Mouse (Mus musculus) CH12.LX (cell line): ENCODE data around the gene Tmprss3. TPM values are rescaled to one million over a fixed set of nuclear protein-coding genes. Genes with fewer than 3 reads are reported as not detected.

Experiments
- DNase-seq: peaks from one replicate; pipeline ENCODE4 v3.0.0-alpha.2; 2013; ENCODE audit errors: extremely low read depth
- H3K27ac ChIP-seq: 2 replicates; pipeline ENCODE4 v1.5.1; 2012; ENCODE audit warnings: low read depth, mild to moderate bottlenecking, control low read depth, moderate library complexity; ENCODE audit not compliant: insufficient read depth
- H3K27me3 ChIP-seq: replicated peaks from 2 replicates; pipeline ENCODE3; 2012; ENCODE audit warnings: inconsistent platforms
- H3K36me3 ChIP-seq, 2 experiments: replicated peaks in 1 of 2; 2 replicates each; pipeline versions ENCODE3 to v1.6.1; 2012; ENCODE audit warnings: inconsistent platforms in 1 of 2, low read length in 1 of 2, mild to moderate bottlenecking in 1 of 2, mixed read lengths in 1 of 2, moderate library complexity in 1 of 2; ENCODE audit not compliant: control insufficient read depth in 1 of 2, insufficient read depth in 1 of 2
- H3K4me1 ChIP-seq, 2 experiments: 2 replicates each; pipeline ENCODE4 v1.6.1; 2012; ENCODE audit warnings: inconsistent platforms in 1 of 2, moderate library complexity in 1 of 2; ENCODE audit not compliant: insufficient read depth in 2 of 2, control insufficient read depth in 1 of 2
- H3K4me2 ChIP-seq: 2 replicates; pipeline ENCODE4 v1.6.1; 2012; ENCODE audit warnings: low read depth, mild to moderate bottlenecking, control low read depth; ENCODE audit not compliant: poor library complexity, insufficient read depth, severe bottlenecking
- H3K4me3 ChIP-seq, 3 experiments: fragments of 150-350 bp in 1 of 3; sonication (generic) in 1 of 3; replicated peaks in 1 of 3; 2 replicates each; pipeline versions ENCODE3 to v1.5.1; 2011 to 2012; ENCODE audit warnings: low read depth in 2 of 3, low read length in 2 of 3, mild to moderate bottlenecking in 2 of 3, moderate library complexity in 2 of 3, control low read depth in 1 of 3, improper control_type of control experiment in 1 of 3, inconsistent platforms in 1 of 3, mixed read lengths in 1 of 3; ENCODE audit not compliant: poor library complexity in 1 of 3
- H3K79me2 ChIP-seq: replicated peaks from 2 replicates; pipeline ENCODE4 v1.6.1; 2012; ENCODE audit warnings: mild to moderate bottlenecking, moderate library complexity; ENCODE audit not compliant: control insufficient read depth, poor library complexity, insufficient read depth, severe bottlenecking; ENCODE audit errors: extremely low read depth
- H3K9ac ChIP-seq: 2 replicates; pipeline ENCODE4 v1.6.1; 2012; ENCODE audit warnings: low read depth, mild to moderate bottlenecking, control low read depth, moderate library complexity; ENCODE audit not compliant: insufficient read depth
- H3K9me3 ChIP-seq: replicated peaks from 2 replicates; pipeline ENCODE3; 2012; ENCODE audit warnings: low read length, inconsistent platforms, mixed read lengths
- BHLHE40 ChIP-seq: IDR thresholded peaks from 2 replicates; pipeline ENCODE4 v1.6.1; 2011; ENCODE audit warnings: mild to moderate bottlenecking, low read depth, low read length, improper control_type of control experiment
- CHD1 ChIP-seq: IDR thresholded peaks from 2 replicates; pipeline ENCODE4 v1.6.1; 2012; ENCODE audit warnings: low read depth, low read length, improper control_type of control experiment, inconsistent platforms
- E2F4 ChIP-seq: IDR thresholded peaks from 2 replicates; pipeline ENCODE4 v1.6.1; 2011; ENCODE audit warnings: low read depth, low read length, improper control_type of control experiment; ENCODE audit not compliant: insufficient replicate concordance
- ELF1 ChIP-seq: IDR thresholded peaks from 2 replicates; pipeline ENCODE4 v1.6.1; 2014; ENCODE audit warnings: low read depth, mild to moderate bottlenecking, inconsistent platforms, low read length, improper control_type of control experiment
- EP300 ChIP-seq: IDR thresholded peaks from 2 replicates; pipeline ENCODE4 v1.6.1; 2011; ENCODE audit warnings: low read length, improper control_type of control experiment
- ETS1 ChIP-seq: conservative IDR thresholded peaks from 2 replicates; pipeline ENCODE4 v1.6.1; 2012; ENCODE audit warnings: low read depth, mild to moderate bottlenecking, inconsistent platforms, low read length, improper control_type of control experiment, moderate library complexity
- HCFC1 ChIP-seq: IDR thresholded peaks from 2 replicates; pipeline ENCODE4 v1.6.1; 2012; ENCODE audit warnings: low read depth, mild to moderate bottlenecking, inconsistent platforms, low read length, improper control_type of control experiment
- IRF4 ChIP-seq: IDR thresholded peaks from 2 replicates; pipeline ENCODE4 v1.6.1; 2014; ENCODE audit warnings: low read depth, mild to moderate bottlenecking, inconsistent platforms, low read length, improper control_type of control experiment
- JUN ChIP-seq: IDR thresholded peaks from 2 replicates; pipeline ENCODE4 v1.6.1; 2011; ENCODE audit warnings: low read depth, mild to moderate bottlenecking, low read length, improper control_type of control experiment, moderate library complexity; ENCODE audit not compliant: insufficient read depth
- JUND ChIP-seq: conservative IDR thresholded peaks from 2 replicates; pipeline ENCODE4 v1.6.1; 2011; ENCODE audit warnings: low read depth, low read length, improper control_type of control experiment
- MAFK ChIP-seq: IDR thresholded peaks from 2 replicates; pipeline ENCODE4 v1.6.1; 2011; ENCODE audit warnings: low read length, improper control_type of control experiment; ENCODE audit not compliant: insufficient replicate concordance
- MAX ChIP-seq: IDR thresholded peaks from 2 replicates; pipeline ENCODE4 v1.6.1; 2011; ENCODE audit warnings: low read length, improper control_type of control experiment
- MAZ ChIP-seq: IDR thresholded peaks from 2 replicates; pipeline ENCODE4 v1.6.1; 2012; ENCODE audit warnings: low read depth, mild to moderate bottlenecking, inconsistent platforms, low read length, improper control_type of control experiment, moderate library complexity
- MEF2A ChIP-seq: IDR thresholded peaks from 2 replicates; pipeline ENCODE4 v1.6.1; 2014; ENCODE audit warnings: low read depth, mild to moderate bottlenecking, inconsistent platforms, low read length, improper control_type of control experiment, borderline replicate concordance
- MXI1 ChIP-seq: IDR thresholded peaks from 2 replicates; pipeline ENCODE4 v1.6.1; 2011; ENCODE audit warnings: mild to moderate bottlenecking, low read depth, low read length, improper control_type of control experiment
- MYC ChIP-seq: IDR thresholded peaks from 2 replicates; pipeline ENCODE4 v1.6.1; 2011; ENCODE audit warnings: low read depth, mild to moderate bottlenecking, improper control_type of control experiment, low read length
- NRF1 ChIP-seq: IDR thresholded peaks from 2 replicates; pipeline ENCODE4 v1.6.1; 2014; ENCODE audit warnings: low read depth, mild to moderate bottlenecking, inconsistent platforms, low read length, improper control_type of control experiment, moderate library complexity
- POLR2A ChIP-seq: IDR thresholded peaks from 2 replicates; pipeline ENCODE4 v1.6.1; 2011; ENCODE audit warnings: low read depth, mild to moderate bottlenecking, improper control_type of control experiment, low read length
- POLR2AphosphoS2 ChIP-seq: IDR thresholded peaks from 2 replicates; pipeline ENCODE4 v1.6.1; 2011; ENCODE audit warnings: low read depth, low read length, improper control_type of control experiment
- RAD21 ChIP-seq: IDR thresholded peaks from 2 replicates; pipeline ENCODE4 v1.6.1; 2011; ENCODE audit warnings: low read depth, mild to moderate bottlenecking, low read length, improper control_type of control experiment, moderate library complexity
- RCOR1 ChIP-seq: conservative IDR thresholded peaks from 2 replicates; pipeline ENCODE4 v1.6.1; 2012; ENCODE audit warnings: low read depth, mild to moderate bottlenecking, inconsistent platforms, low read length, improper control_type of control experiment
- SIN3A ChIP-seq: IDR thresholded peaks from 2 replicates; pipeline ENCODE4 v1.6.1; 2012; ENCODE audit warnings: low read length, improper control_type of control experiment, inconsistent platforms
- TBP ChIP-seq: conservative IDR thresholded peaks from 2 replicates; pipeline ENCODE4 v1.6.1; 2011; ENCODE audit warnings: low read depth, low read length, improper control_type of control experiment
- TCF12 ChIP-seq: IDR thresholded peaks from 2 replicates; pipeline ENCODE4 v1.6.1; 2014; ENCODE audit warnings: low read depth, mild to moderate bottlenecking, inconsistent platforms, low read length, improper control_type of control experiment
- USF1 ChIP-seq: IDR thresholded peaks from 2 replicates; pipeline ENCODE4 v1.6.1; 2014; ENCODE audit warnings: low read depth, mild to moderate bottlenecking, inconsistent platforms, low read length, improper control_type of control experiment
- ZMIZ1 ChIP-seq: IDR thresholded peaks from 2 replicates; pipeline ENCODE4 v1.6.1; 2012; ENCODE audit warnings: low read depth, mild to moderate bottlenecking, inconsistent platforms, low read length, improper control_type of control experiment
- dilution Hi-C: fragments of 300-500 bp; cut with MboI; formaldehyde crosslinking; loops from 2 replicates; pipeline ENCODE4 v1.14.3; 2020; ENCODE audit warnings: low sequenced_read_pairs; ENCODE audit not compliant: extremely low pct_unique_long_range_greater_than_20kb, extremely low pct_ligation_motif_present
- in situ Hi-C: fragments of 300-500 bp; cut with MboI; formaldehyde crosslinking; loops from 3 replicates; pipeline ENCODE4 v1.14.3; 2019; ENCODE audit warnings: low sequenced_read_pairs, low pct_ligation_motif_present, low pct_unique_long_range_greater_than_20kb, mixed read lengths
- polyA plus RNA-seq: library from polyadenylated mRNA; unstranded; fragments of >175 nt; gene quantifications from 2 replicates; pipeline ENCODE4 v1.2.1, GENCODE M21; 2012; ENCODE audit warnings: low read depth; ENCODE audit not compliant: insufficient read length
- total RNA-seq, 2 experiments: library from RNA; depleted of rRNA; stranded (reverse); fragments of 300-350 nt in 1 of 2; fragments of >200 nt in 1 of 2; gene quantifications; 2 replicates each; pipeline ENCODE4 v1.2.3; 2012 to 2014

Gene Tmprss3
- total and polyA plus RNA-seq, 3 experiments = not detected

- no peak overlapping the region for H3K4me3 ChIP-seq
- no peak for TF ChIP-seq MAZ
- TF ChIP-seq EP300 = no peak
- no peak for TF ChIP-seq TCF12
- no peak for TF ChIP-seq E2F4
- TF ChIP-seq ELF1 = no peak
- no peak for TF ChIP-seq POLR2AphosphoS2
- TF ChIP-seq POLR2A = no peak
- no peak for TF ChIP-seq TBP
- no peak for TF ChIP-seq MAFK
- no peak for TF ChIP-seq NRF1
- no peak for TF ChIP-seq HCFC1
- TF ChIP-seq CHD1 = no peak
- TF ChIP-seq ZMIZ1 = no peak
- no peak for TF ChIP-seq USF1
- no peak for TF ChIP-seq MAX
- TF ChIP-seq JUND = no peak
- no peak for TF ChIP-seq MEF2A
- TF ChIP-seq MXI1 = no peak
- no peak for TF ChIP-seq SIN3A
- TF ChIP-seq, all 38 proteins: peak for 0
- Histone ChIP-seq H3K4me1 (peaks cover 37 to 62% of the 10 kb centered on the region in 2 experiments), H3K27me3 (peaks cover 24% of the 10 kb centered on the region), H3K79me2 (no peaks in the 10 kb centered on the region), H3K36me3 (no peaks in the 10 kb centered on the region), H3K9ac (no peak overlapping the region), H3K4me2 (no peak overlapping the region), H3K9me3 (peaks cover 9% of the 10 kb centered on the region), H3K27ac (no peak overlapping the region)
- in situ Hi-C loops = no loop called here
- dilution Hi-C loops = no loop called here
- no peak for DNase-seq
Observed at GRCm38 (mm10) chr17:31163821-31164220, 35.0 kb downstream of the Tmprss3 start.

- Histone ChIP-seq H3K79me2 (no peaks in the 10 kb centered on the region), H3K27ac (no peak overlapping the region), H3K27me3 (peaks cover 26% of the 10 kb centered on the region), H3K4me1 (peaks cover 37 to 60% of the 10 kb centered on the region in 2 experiments), H3K9ac (no peak overlapping the region), H3K4me3 (no peak overlapping the region), H3K36me3 (no peaks in the 10 kb centered on the region), H3K4me2 (no peak overlapping the region), H3K9me3 (peaks cover 15% of the 10 kb centered on the region)
- no peak for TF ChIP-seq MAFK
- peak; percentile 41; the same call in 1 of the 2 replicates for TF ChIP-seq EP300
- peak; percentile 91 for TF ChIP-seq MEF2A
- no peak for TF ChIP-seq MYC
- no peak for TF ChIP-seq RAD21
- TF ChIP-seq IRF4 = peak; percentile 60
- TF ChIP-seq SIN3A = 0 out of 2 replicates have a peak, but pooled peaks have one; percentile 41
- no peak for TF ChIP-seq RCOR1
- TF ChIP-seq POLR2A = no peak
- peak; percentile 69 for TF ChIP-seq BHLHE40
- 0 out of 2 replicates have a peak, but pooled peaks have one; percentile 6 for TF ChIP-seq JUN
- TF ChIP-seq MAZ = 0 out of 2 replicates have a peak, but pooled peaks have one; percentile 59
- TF ChIP-seq ELF1 = peak; percentile 38; the same call in 1 of the 2 replicates
- TF ChIP-seq MXI1 = peak; percentile 52; the same call in 1 of the 2 replicates
- peak; percentile 96 for TF ChIP-seq ETS1
- peak; percentile 72 for DNase-seq
- dilution Hi-C loops (no loop called here), in situ Hi-C loops (no loop called here)
Observed at GRCm38 (mm10) chr17:31162607-31163006, 36.2 kb downstream of the Tmprss3 start.
